Mouse (Mus musculus) layer of hippocampus, adult 18-20 months (tissue): ENCODE results near the gene Olfr1274-ps. TPM values are rescaled to one million over a fixed set of nuclear protein-coding genes. Genes with fewer than 3 reads are reported as not detected.
"Not testable (repeated sequence)": the region's sequence is repeated elsewhere in the genome, so short reads cannot be mapped to it uniquely, and the experiment has no call there.

ENCODE experiments used
- DNase-seq, 2 experiments: peaks; one replicate each; pipeline ENCODE4 v3.0.0; 2022; ENCODE audit warnings: low spot score in 2 of 2
- long read RNA-seq: library from polyadenylated mRNA; stranded (forward); transcript quantifications from one replicate; pipeline ENCODE4 v2.0.0, GENCODE M21; 2021
- total RNA-seq, 2 experiments: library from RNA; stranded (reverse); gene quantifications; 2 replicates each; pipeline ENCODE4 v1.2.3; 2021

Olfr1274-ps gene
- not detected for total RNA-seq
- long read RNA-seq: 0 reads

- DNase-seq: not testable (repeated sequence)
Observed at GRCm38 (mm10) chr2:90398633-90399107, at the start of gene Olfr1274-ps. Gene Olfr1274-ps (plus strand): TSS chr2:90398683.

GRCm38 (mm10) chr2:90351047-90351446 lies 47.4 kb upstream of the Olfr1274-ps start:
- DNase-seq: not testable (repeated sequence)

GRCm38 (mm10) chr2:90351540-90351939 lies 46.9 kb upstream of the Olfr1274-ps start:
- DNase-seq: not testable (repeated sequence)

GRCm38 (mm10) chr2:90359229-90359628 lies 39.3 kb upstream of the Olfr1274-ps start:
- DNase-seq: not testable (repeated sequence)

GRCm38 (mm10) chr2:90360199-90360598 lies 38.3 kb upstream of the Olfr1274-ps start:
- DNase-seq: not testable (repeated sequence)

GRCm38 (mm10) chr2:90414110-90414821 lies 15.8 kb downstream of the Olfr1274-ps start:
- peak in 1 of 2 experiments; percentile 54 for DNase-seq

- DNase-seq: not testable (repeated sequence)
Observed at GRCm38 (mm10) chr2:90422282-90422681, 23.8 kb downstream of the Olfr1274-ps start.

- not testable (repeated sequence) for DNase-seq
Observed at GRCm38 (mm10) chr2:90424937-90425336, 26.5 kb downstream of the Olfr1274-ps start.

- DNase-seq: not testable (repeated sequence)
Observed at GRCm38 (mm10) chr2:90428988-90429717, 30.7 kb downstream of the Olfr1274-ps start.

GRCm38 (mm10) chr2:90429782-90430181 lies 31.3 kb downstream of the Olfr1274-ps start:
- not testable (repeated sequence) for DNase-seq

- not testable (repeated sequence) for DNase-seq
Observed at GRCm38 (mm10) chr2:90437453-90437852, 39.0 kb downstream of the Olfr1274-ps start.

GRCm38 (mm10) chr2:90440169-90440568 lies 41.7 kb downstream of the Olfr1274-ps start:
- not testable (repeated sequence) for DNase-seq

GRCm38 (mm10) chr2:90441811-90442210 lies 43.3 kb downstream of the Olfr1274-ps start:
- not testable (repeated sequence) for DNase-seq

- no peak for DNase-seq
Observed at GRCm38 (mm10) chr2:90443811-90444210, 45.3 kb downstream of the Olfr1274-ps start.

- DNase-seq: no peak
Observed at GRCm38 (mm10) chr2:90448967-90449740, 50.7 kb downstream of the Olfr1274-ps start.

GRCm38 (mm10) chr2:90452380-90452779 lies 53.9 kb downstream of the Olfr1274-ps start:
- DNase-seq: no peak

Other genes with a start within 250 kb of the Olfr1274-ps start
- not detected for gene Olfr1270, start 245.6 kb upstream of the Olfr1274-ps start, total RNA-seq
- gene Olfr1506, start 174.2 kb upstream of the Olfr1274-ps start, total RNA-seq: not detected
- not detected for gene Olfr142, start 141.1 kb upstream of the Olfr1274-ps start, total RNA-seq
- gene Olfr1271, start 127.7 kb upstream of the Olfr1274-ps start, total RNA-seq: not detected
- gene Olfr1272, start 105.8 kb upstream of the Olfr1274-ps start, total RNA-seq: not detected
- not detected for gene Gm13769, start 76.5 kb upstream of the Olfr1274-ps start, total RNA-seq
- 100 to 1,000 TPM; 114 TPM for gene Ptprj, start 182.0 kb downstream of the Olfr1274-ps start, total RNA-seq